Mouse (Mus musculus): ENCODE results near the gene Adam15. TPM values are rescaled to one million over a fixed set of nuclear protein-coding genes. Genes with fewer than 3 reads are reported as not detected.

The Adam15 gene
- polyA plus RNA-seq, 2 experiments, result 45.9 to 80.4 TPM

DNA sequence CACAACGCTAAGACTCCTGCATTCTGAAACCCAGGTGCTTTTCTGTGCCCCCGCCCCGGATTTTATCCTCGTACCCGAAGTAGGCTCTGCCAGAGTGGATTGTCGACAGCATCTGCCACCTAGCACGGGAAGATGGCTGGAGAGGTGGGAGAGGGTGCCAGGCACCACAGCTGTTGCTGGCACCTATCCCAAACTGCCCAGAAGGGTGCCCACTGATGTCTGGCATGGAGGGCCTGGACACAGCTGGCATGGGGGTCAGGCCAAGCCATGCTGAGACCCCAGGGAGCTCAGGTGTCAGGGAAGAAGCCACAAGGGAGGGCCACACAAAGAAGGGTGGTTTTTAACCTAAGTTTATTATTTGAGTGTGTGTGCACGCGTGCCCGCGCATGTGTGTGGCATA is 16.7 kb downstream of the Adam15 start:
- Histone ChIP-seq H3K4me2 (replicated peaks; ENCODE audit: low read depth, low read length, severe bottlenecking) (no peak overlapping the region), H3K27me3 (ENCODE audit: control insufficient read depth, insufficient read depth, low read length) (no peaks in the 10 kb centered on the region), H3K36me3 (ENCODE audit: control insufficient read depth, insufficient read depth, low read length) (peaks cover 28% of the 10 kb centered on the region), H3K9ac (ENCODE audit: low read depth, low read length, severe bottlenecking) (peak overlapping the region; percentile 22; the same call in 1 of the 2 replicates), H3K4me3 (replicated peaks; ENCODE audit: low read length) (no peak overlapping the region), H3K9me3 (ENCODE audit: control insufficient read depth, low read length) (no peaks in the 10 kb centered on the region), H3K27ac (replicated peaks; ENCODE audit: low read depth, low read length) (no peak overlapping the region), H3K4me1 (ENCODE audit: control insufficient read depth, insufficient read depth, low read length) (peaks cover 18% of the 10 kb centered on the region)
- TF ChIP-seq POLR2A (IDR thresholded peaks at IDR 0.05; ENCODE audit: borderline replicate concordance, extremely low read depth, insufficient read depth, insufficient read length), result no peak
- 48% methylated on average over 11 of the region's 11 CpGs for WGBS
- ATAC-seq (ENCODE audit: low FRiP score, low read depth) (no peak), DNase-seq (ENCODE audit: low spot score) (no peak)

DNA sequence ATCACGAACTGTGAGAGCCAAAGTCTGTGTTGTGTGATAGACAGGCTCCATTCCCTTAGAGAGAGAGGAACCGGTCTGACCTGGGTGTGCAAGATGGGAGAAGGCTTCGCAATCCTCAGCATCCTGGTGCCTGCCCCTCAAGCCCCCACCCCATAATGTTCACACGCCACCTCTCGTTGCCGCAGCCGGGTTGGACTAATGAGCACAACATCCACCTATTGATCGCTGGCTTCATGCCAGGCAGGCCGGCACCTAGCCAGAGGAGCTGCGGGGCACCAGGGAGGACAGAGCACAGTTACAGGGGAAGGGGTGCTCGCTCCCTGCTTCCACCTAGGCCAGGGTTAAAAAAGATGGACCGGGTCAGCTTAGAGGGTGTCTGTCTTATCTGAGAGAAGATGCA is 17.3 kb downstream of the Adam15 start:
- H3K9me3 ChIP-seq (ENCODE audit: control insufficient read depth, low read length), result no peaks in the 10 kb centered on the region
- no peak overlapping the region for H3K4me3 ChIP-seq (replicated peaks; ENCODE audit: low read length)
- no peak for TF ChIP-seq POLR2A (IDR thresholded peaks at IDR 0.05; ENCODE audit: borderline replicate concordance, extremely low read depth, insufficient read depth, insufficient read length)
- peaks cover 18% of the 10 kb centered on the region for H3K4me1 ChIP-seq (ENCODE audit: control insufficient read depth, insufficient read depth, low read length)
- H3K9ac ChIP-seq (ENCODE audit: low read depth, low read length, severe bottlenecking), result no peak overlapping the region
- no peaks in the 10 kb centered on the region for H3K27me3 ChIP-seq (ENCODE audit: control insufficient read depth, insufficient read depth, low read length)
- DNase-seq (ENCODE audit: low spot score), result no peak
- no peak overlapping the region for H3K4me2 ChIP-seq (replicated peaks; ENCODE audit: low read depth, low read length, severe bottlenecking)
- ATAC-seq (ENCODE audit: low FRiP score, low read depth), result no peak
- 23% methylated on average over 12 of the region's 12 CpGs for WGBS
- H3K27ac ChIP-seq (replicated peaks; ENCODE audit: low read depth, low read length), result no peak overlapping the region
- H3K36me3 ChIP-seq (ENCODE audit: control insufficient read depth, insufficient read depth, low read length), result peaks cover 28% of the 10 kb centered on the region

DNA sequence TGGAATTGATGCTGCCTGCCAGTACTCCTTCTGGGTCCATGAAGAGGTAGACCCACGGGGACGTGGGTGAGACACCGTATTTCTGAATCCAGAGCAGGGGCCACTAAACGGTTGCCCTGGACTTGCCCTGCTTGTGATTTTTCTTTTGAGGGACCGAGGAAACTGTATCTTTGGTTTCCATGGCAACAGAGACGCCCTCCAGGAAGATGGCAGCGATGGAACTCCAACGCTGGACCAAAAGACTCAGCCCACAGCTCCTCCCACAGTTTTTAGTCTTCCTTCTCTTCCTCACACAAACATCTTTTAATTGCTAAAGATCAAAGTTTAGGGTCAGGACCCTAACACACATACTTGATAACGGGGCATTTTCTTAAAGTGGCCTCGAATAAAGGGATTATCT is 17.8 kb downstream of the Adam15 start:
- no peak for TF ChIP-seq POLR2A (IDR thresholded peaks at IDR 0.05; ENCODE audit: borderline replicate concordance, extremely low read depth, insufficient read depth, insufficient read length)
- H3K27ac ChIP-seq (replicated peaks; ENCODE audit: low read depth, low read length), result no peak overlapping the region
- ATAC-seq (ENCODE audit: low FRiP score, low read depth) (no peak), DNase-seq (ENCODE audit: low spot score) (no peak)
- no peak overlapping the region for H3K4me3 ChIP-seq (replicated peaks; ENCODE audit: low read length)
- H3K36me3 ChIP-seq (ENCODE audit: control insufficient read depth, insufficient read depth, low read length), result peaks cover 28% of the 10 kb centered on the region
- H3K9ac ChIP-seq (ENCODE audit: low read depth, low read length, severe bottlenecking), result no peak overlapping the region
- H3K9me3 ChIP-seq (ENCODE audit: control insufficient read depth, low read length), result no peaks in the 10 kb centered on the region
- 40% methylated on average over 10 of the region's 10 CpGs for WGBS
- no peak overlapping the region for H3K4me2 ChIP-seq (replicated peaks; ENCODE audit: low read depth, low read length, severe bottlenecking)
- no peaks in the 10 kb centered on the region for H3K27me3 ChIP-seq (ENCODE audit: control insufficient read depth, insufficient read depth, low read length)
- H3K4me1 ChIP-seq (ENCODE audit: control insufficient read depth, insufficient read depth, low read length), result peaks cover 18% of the 10 kb centered on the region

DNA sequence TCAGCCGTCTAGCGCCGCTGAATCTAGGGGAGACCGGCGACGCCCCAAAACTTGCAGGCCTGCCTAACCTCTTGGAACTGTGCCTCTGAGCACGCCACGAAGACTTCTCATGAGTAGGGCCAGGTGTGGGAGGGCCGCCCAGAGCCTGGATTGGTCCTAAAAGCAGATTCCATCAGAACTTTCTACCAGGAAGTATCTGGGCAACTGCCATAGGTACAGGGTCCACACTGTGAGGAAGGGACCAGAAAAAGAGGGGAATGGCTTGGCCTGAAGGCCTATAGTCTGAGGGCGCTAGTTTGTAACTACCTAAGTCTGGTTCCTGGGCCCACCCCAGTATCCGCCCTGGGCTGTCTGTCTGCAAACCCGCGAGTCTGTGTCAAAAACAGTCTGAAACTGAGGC is 18.2 kb downstream of the Adam15 start:
- WGBS, result 68% methylated on average over 13 of the region's 13 CpGs
- Histone ChIP-seq H3K36me3 (ENCODE audit: control insufficient read depth, insufficient read depth, low read length) (peaks cover 28% of the 10 kb centered on the region), H3K9ac (ENCODE audit: low read depth, low read length, severe bottlenecking) (no peak overlapping the region), H3K4me3 (replicated peaks; ENCODE audit: low read length) (no peak overlapping the region), H3K27me3 (ENCODE audit: control insufficient read depth, insufficient read depth, low read length) (no peaks in the 10 kb centered on the region), H3K9me3 (ENCODE audit: control insufficient read depth, low read length) (no peaks in the 10 kb centered on the region), H3K4me1 (ENCODE audit: control insufficient read depth, insufficient read depth, low read length) (peaks cover 15% of the 10 kb centered on the region), H3K4me2 (replicated peaks; ENCODE audit: low read depth, low read length, severe bottlenecking) (no peak overlapping the region), H3K27ac (replicated peaks; ENCODE audit: low read depth, low read length) (no peak overlapping the region)
- no peak for TF ChIP-seq POLR2A (IDR thresholded peaks at IDR 0.05; ENCODE audit: borderline replicate concordance, extremely low read depth, insufficient read depth, insufficient read length)
- DNase-seq (ENCODE audit: low spot score) (no peak), ATAC-seq (ENCODE audit: low FRiP score, low read depth) (no peak)

DNA sequence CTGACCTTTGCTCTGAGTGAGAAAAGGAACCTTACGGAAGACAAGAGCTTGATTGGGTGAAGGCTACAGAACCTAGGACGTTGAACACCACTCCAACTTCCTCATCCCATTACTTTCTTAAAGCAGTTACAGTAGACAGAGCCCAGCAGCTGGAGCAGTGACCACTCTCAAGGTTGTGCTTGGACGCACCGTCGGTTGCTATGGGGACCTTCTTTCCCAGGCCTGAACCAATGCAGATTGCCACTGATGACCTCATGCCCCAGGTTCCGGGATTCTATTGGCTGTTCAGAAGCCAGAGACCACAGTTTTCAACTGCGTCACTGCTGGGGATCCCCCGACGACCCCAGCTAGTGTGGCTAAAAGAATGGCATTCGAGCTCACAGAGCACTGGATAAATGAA is 18.8 kb downstream of the Adam15 start:
- Histone ChIP-seq H3K27me3 (ENCODE audit: control insufficient read depth, insufficient read depth, low read length) (no peaks in the 10 kb centered on the region), H3K4me2 (replicated peaks; ENCODE audit: low read depth, low read length, severe bottlenecking) (no peak overlapping the region), H3K4me1 (ENCODE audit: control insufficient read depth, insufficient read depth, low read length) (peaks cover 9% of the 10 kb centered on the region; the same call in 1 of the 2 replicates), H3K27ac (replicated peaks; ENCODE audit: low read depth, low read length) (no peak overlapping the region), H3K4me3 (replicated peaks; ENCODE audit: low read length) (no peak overlapping the region), H3K36me3 (ENCODE audit: control insufficient read depth, insufficient read depth, low read length) (peaks cover 28% of the 10 kb centered on the region), H3K9ac (ENCODE audit: low read depth, low read length, severe bottlenecking) (no peak overlapping the region), H3K9me3 (ENCODE audit: control insufficient read depth, low read length) (no peaks in the 10 kb centered on the region)
- TF ChIP-seq POLR2A (IDR thresholded peaks at IDR 0.05; ENCODE audit: borderline replicate concordance, extremely low read depth, insufficient read depth, insufficient read length), result no peak
- ATAC-seq (ENCODE audit: low FRiP score, low read depth) (no peak), DNase-seq (ENCODE audit: low spot score) (peak; percentile 12)
- WGBS, result 28% methylated on average over 10 of the region's 10 CpGs

DNA sequence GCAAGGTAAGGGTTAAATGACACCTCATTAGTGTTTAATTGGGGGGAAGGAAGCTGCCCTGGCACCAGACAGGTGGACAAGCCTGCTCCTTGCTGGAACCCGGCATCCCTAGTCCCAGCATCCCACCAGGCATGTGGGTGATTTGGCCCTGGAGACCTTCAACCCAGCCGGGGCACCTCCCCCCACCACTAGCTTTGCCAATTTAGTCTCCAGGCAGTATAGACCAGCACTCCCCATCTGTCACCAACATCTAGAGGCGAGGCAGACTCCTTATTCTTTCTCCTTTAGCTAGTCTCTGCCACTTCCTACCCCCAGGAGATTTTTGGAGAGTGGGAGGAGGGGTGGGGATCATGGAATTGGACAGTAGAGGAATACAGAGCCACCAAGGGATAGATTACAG is 19.4 kb downstream of the Adam15 start:
- Histone ChIP-seq H3K9me3 (ENCODE audit: control insufficient read depth, low read length) (no peaks in the 10 kb centered on the region), H3K4me2 (replicated peaks; ENCODE audit: low read depth, low read length, severe bottlenecking) (no peak overlapping the region), H3K9ac (ENCODE audit: low read depth, low read length, severe bottlenecking) (no peak overlapping the region), H3K27ac (replicated peaks; ENCODE audit: low read depth, low read length) (no peak overlapping the region), H3K4me1 (ENCODE audit: control insufficient read depth, insufficient read depth, low read length) (peaks cover 9% of the 10 kb centered on the region; the same call in 1 of the 2 replicates), H3K27me3 (ENCODE audit: control insufficient read depth, insufficient read depth, low read length) (no peaks in the 10 kb centered on the region), H3K4me3 (replicated peaks; ENCODE audit: low read length) (no peak overlapping the region), H3K36me3 (ENCODE audit: control insufficient read depth, insufficient read depth, low read length) (peaks cover 28% of the 10 kb centered on the region)
- ATAC-seq (ENCODE audit: low FRiP score, low read depth) (no peak), DNase-seq (ENCODE audit: low spot score) (no peak)
- 35% methylated on average over 3 of the region's 3 CpGs for WGBS
- no peak for TF ChIP-seq POLR2A (IDR thresholded peaks at IDR 0.05; ENCODE audit: borderline replicate concordance, extremely low read depth, insufficient read depth, insufficient read length)
